Mouse (Mus musculus): Measurements from ENCODE around the gene 5730596B20Rik. TPM values are rescaled to one million over a fixed set of nuclear protein-coding genes. Genes with fewer than 3 reads are reported as not detected.
A peak's percentile ranks its signal among the peaks of the same experiment; 100 is the strongest.

Gene 5730596B20Rik
- polyA plus RNA-seq, 1 experiment from 2014 or later: 2.6 TPM

GRCm38 (mm10) chr6:52225612-52226568 lies 48.6 kb downstream of the 5730596B20Rik start:
- H3K4me2 ChIP-seq: peak overlapping the region; percentile 37
- WGBS: 2% methylated on average over 69 of the region's 69 CpGs
- H3K9me3 ChIP-seq: no peaks in the 10 kb centered on the region
- H3K4me1 ChIP-seq: peaks cover 22% of the 10 kb centered on the region
- no peaks in the 10 kb centered on the region for H3K36me3 ChIP-seq
- peak overlapping the region; percentile 5 for H3K4me3 ChIP-seq (replicated peaks)
- peaks cover 93% of the 10 kb centered on the region for H3K27me3 ChIP-seq (replicated peaks)
- H3K9ac ChIP-seq: no peak overlapping the region
- no peak overlapping the region for H3K27ac ChIP-seq
- no peak; the same call in 1 of the 2 replicates for ATAC-seq (ENCODE audit: insufficient read depth, low FRiP score, low read depth)

GRCm38 (mm10) chr6:52226569-52227257 lies 49.4 kb downstream of the 5730596B20Rik start:
- Histone ChIP-seq H3K27ac (no peak overlapping the region), H3K9ac (no peak overlapping the region), H3K4me2 (no peak overlapping the region), H3K4me3 (replicated peaks) (peak overlapping the region; percentile 5; the same call in 1 of the 2 replicates), H3K27me3 (replicated peaks) (peaks cover 91% of the 10 kb centered on the region), H3K9me3 (no peaks in the 10 kb centered on the region), H3K4me1 (peaks cover 17% of the 10 kb centered on the region; the same call in 1 of the 2 replicates), H3K36me3 (no peaks in the 10 kb centered on the region)
- WGBS: 5% methylated on average over 26 of the region's 26 CpGs
- ATAC-seq (ENCODE audit: insufficient read depth, low FRiP score, low read depth): no peak

- ATAC-seq (ENCODE audit: insufficient read depth, low FRiP score, low read depth): no peak
- 9% methylated on average over 11 of the region's 11 CpGs for WGBS
- H3K9ac ChIP-seq: no peak overlapping the region
- no peaks in the 10 kb centered on the region for H3K9me3 ChIP-seq
- peaks cover 91% of the 10 kb centered on the region for H3K27me3 ChIP-seq (replicated peaks)
- no peaks in the 10 kb centered on the region for H3K36me3 ChIP-seq
- H3K4me2 ChIP-seq: no peak overlapping the region
- no peak overlapping the region for H3K4me3 ChIP-seq (replicated peaks)
- H3K27ac ChIP-seq: no peak overlapping the region
- peaks cover 15% of the 10 kb centered on the region; the same call in 1 of the 2 replicates for H3K4me1 ChIP-seq
These were observed 50.3 kb downstream of the 5730596B20Rik start for GRCm38 (mm10) chr6:52227470-52228222.

GRCm38 (mm10) chr6:52228475-52229465 lies 51.5 kb downstream of the 5730596B20Rik start:
- no peak overlapping the region for H3K4me2 ChIP-seq
- no peak overlapping the region for H3K27ac ChIP-seq
- WGBS: 2% methylated on average over 38 of the region's 38 CpGs
- H3K36me3 ChIP-seq: no peaks in the 10 kb centered on the region
- H3K9me3 ChIP-seq: no peaks in the 10 kb centered on the region
- peaks cover 15% of the 10 kb centered on the region; the same call in 1 of the 2 replicates for H3K4me1 ChIP-seq
- H3K9ac ChIP-seq: no peak overlapping the region
- H3K27me3 ChIP-seq (replicated peaks): peaks cover 93% of the 10 kb centered on the region
- no peak for ATAC-seq (ENCODE audit: insufficient read depth, low FRiP score, low read depth)
- no peak overlapping the region for H3K4me3 ChIP-seq (replicated peaks)

GRCm38 (mm10) chr6:52229558-52230416 lies 52.5 kb downstream of the 5730596B20Rik start:
- Histone ChIP-seq H3K9me3 (no peaks in the 10 kb centered on the region), H3K27ac (no peak overlapping the region), H3K4me3 (replicated peaks) (no peak overlapping the region), H3K9ac (no peak overlapping the region), H3K4me1 (peaks cover 15% of the 10 kb centered on the region; the same call in 1 of the 2 replicates), H3K4me2 (no peak overlapping the region), H3K27me3 (replicated peaks) (peaks cover 93% of the 10 kb centered on the region), H3K36me3 (no peaks in the 10 kb centered on the region)
- WGBS: 2% methylated on average over 44 of the region's 44 CpGs
- no peak for ATAC-seq (ENCODE audit: insufficient read depth, low FRiP score, low read depth)

MicroRNA genes within 50 kb of the gene (microRNA counts, 519-probe panel; counts per million panel counts)
- 2,244 counts per million, percentile 38 among the panel's probes with 10 or more counts for microRNA mmu-miR-196b

Small RNA genes within 50 kb of the gene (microRNA-seq; reads per million reads assigned to microRNA genes)
- gene Mir196b: 595 reads per million, percentile 70 among the genes with 10 or more reads in this experiment

Other genes with a start within 250 kb of the 5730596B20Rik start
- 42.1 and 45.7 TPM in 2 replicates for gene Skap2, start 164.9 kb upstream of the 5730596B20Rik start, polyA plus RNA-seq (2015; fragmentation: Nextera tagmentation; extraction: Ambion mirVana)
- gene Hoxa1, start 19.2 kb upstream of the 5730596B20Rik start, polyA plus RNA-seq (2015; fragmentation: Nextera tagmentation; extraction: Ambion mirVana): 1.3 and 2.2 TPM in 2 replicates
- gene Hoxa2, start 12.7 kb upstream of the 5730596B20Rik start, polyA plus RNA-seq (2015; fragmentation: Nextera tagmentation; extraction: Ambion mirVana): 8.8 and 12.2 TPM in 2 replicates
- gene Hoxa4, start 14.3 kb downstream of the 5730596B20Rik start, polyA plus RNA-seq (2015; fragmentation: Nextera tagmentation; extraction: Ambion mirVana): 4.4 and 5.3 TPM in 2 replicates
- gene Hoxa5, start 27.1 kb downstream of the 5730596B20Rik start, polyA plus RNA-seq (2015; fragmentation: Nextera tagmentation; extraction: Ambion mirVana): 19.8 and 20.2 TPM in 2 replicates
- 1.7 and 1.9 TPM in 2 replicates for gene Hoxa6, start 31.2 kb downstream of the 5730596B20Rik start, polyA plus RNA-seq (2015; fragmentation: Nextera tagmentation; extraction: Ambion mirVana)
- 8.0 and 9.6 TPM in 2 replicates for gene Hoxa3, start 35.8 kb downstream of the 5730596B20Rik start, polyA plus RNA-seq (2015; fragmentation: Nextera tagmentation; extraction: Ambion mirVana)
- gene Gm28308, start 35.8 kb downstream of the 5730596B20Rik start, polyA plus RNA-seq (2015; fragmentation: Nextera tagmentation; extraction: Ambion mirVana): not detected in 2 replicates
- gene Hoxa7, start 44.4 kb downstream of the 5730596B20Rik start, polyA plus RNA-seq (2015; fragmentation: Nextera tagmentation; extraction: Ambion mirVana): 7.6 and 12.1 TPM in 2 replicates
- 0.49 and 1.9 TPM in 2 replicates for gene Hoxa9, start 53.6 kb downstream of the 5730596B20Rik start, polyA plus RNA-seq (2015; fragmentation: Nextera tagmentation; extraction: Ambion mirVana)
- gene Hoxa10, start 63.4 kb downstream of the 5730596B20Rik start, polyA plus RNA-seq (2015; fragmentation: Nextera tagmentation; extraction: Ambion mirVana): 1.3 and 2.7 TPM in 2 replicates
- 0.18 and 0.59 TPM in 2 replicates for gene Hoxa11, start 68.3 kb downstream of the 5730596B20Rik start, polyA plus RNA-seq (2015; fragmentation: Nextera tagmentation; extraction: Ambion mirVana)
- 0.15 TPM in 1 of 2 replicates, not detected in the other for gene Hoxa13, start 83.4 kb downstream of the 5730596B20Rik start, polyA plus RNA-seq (2015; fragmentation: Nextera tagmentation; extraction: Ambion mirVana)
- gene Evx1, start 136.0 kb downstream of the 5730596B20Rik start, polyA plus RNA-seq (2015; fragmentation: Nextera tagmentation; extraction: Ambion mirVana): 0.05 TPM in 1 of 2 replicates, not detected in the other